14 mouse cellular contexts compared by ENCODE assay signal in the genomic region with DNA sequence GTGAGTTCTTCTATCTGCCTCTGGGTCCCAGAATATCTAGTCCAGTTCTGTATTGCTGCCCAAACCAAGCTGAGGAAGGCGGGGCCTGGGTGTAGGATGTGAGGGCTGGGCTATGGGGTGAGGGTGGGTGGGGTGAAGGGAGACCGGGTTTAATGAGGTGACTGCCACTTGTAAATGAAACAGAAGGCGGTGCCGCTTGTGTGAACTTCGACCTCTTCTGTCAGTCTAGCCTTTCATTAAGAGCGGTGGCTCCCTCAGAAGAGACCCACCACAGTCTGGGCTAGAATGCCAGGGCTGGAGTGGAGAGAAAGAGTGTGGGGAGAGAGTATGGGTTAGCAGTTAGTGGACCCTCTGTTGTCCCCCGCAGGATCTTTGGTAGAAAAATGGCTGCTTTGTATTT. TPM values are rescaled to one million over a fixed set of nuclear protein-coding genes. Genes with fewer than 3 reads are reported as not detected.
A peak's percentile ranks its signal among the peaks of the same experiment; 100 is the strongest.
DNase-seq lines count a peak whose midpoint lies in the region; ATAC-seq and TF ChIP-seq lines count a peak whose summit lies in the region.
"Had no signal": no experiment of that assay in that cellular context is flagged by ENCODE, and none has a peak within 500 bp of the region (broad histone marks: within the 10 kb centered on the region; RNA-seq: fewer than 3 reads in every experiment).

No protein-coding gene starts in this region.

- no peak overlapping the region for H3K27ac ChIP-seq in kidney, embryonic 16.5 days (ENCODE audit: low read length)
- H3K27ac ChIP-seq in kidney, adult 2 months (ENCODE audit: insufficient read depth, low read depth, low read length), result no peak overlapping the region
- H3K27ac ChIP-seq in embryonic facial prominence, embryonic 10.5 days (replicated peaks), result no peak overlapping the region
- 0 out of 2 replicates have a peak overlapping the region, but pooled peaks have one; percentile 27 for H3K27ac ChIP-seq in intestine, embryonic 15.5 days
- no peak overlapping the region for H3K27ac ChIP-seq in stomach, embryonic 16.5 days (ENCODE audit: low read length)
- no peak overlapping the region for H3K27ac ChIP-seq in gastrocnemius, adult 2 months
- H3K27ac ChIP-seq: liver, embryonic 12.5 days had no signal

- no peaks in the 10 kb centered on the region for H3K36me3 ChIP-seq in kidney, embryonic 16.5 days (ENCODE audit: insufficient read depth, low read length)
- H3K36me3 ChIP-seq in kidney, adult 2 months (ENCODE audit: control insufficient read depth, insufficient read depth, low read length), result no peaks in the 10 kb centered on the region
- no peaks in the 10 kb centered on the region for H3K36me3 ChIP-seq in embryonic facial prominence, embryonic 10.5 days (replicated peaks)
- no peaks in the 10 kb centered on the region for H3K36me3 ChIP-seq in intestine, embryonic 15.5 days
- H3K36me3 ChIP-seq in stomach, embryonic 16.5 days (ENCODE audit: control insufficient read depth, insufficient read depth, low read length), result no peaks in the 10 kb centered on the region
- H3K36me3 ChIP-seq: liver, embryonic 12.5 days had no signal

- no peak for TF ChIP-seq POLR2A in kidney, adult 2 months (IDR thresholded peaks at IDR 0.05; ENCODE audit: low read depth, low read length)

- no peak for TF ChIP-seq CTCF in kidney, adult 2 months (conservative IDR thresholded peaks at IDR 0.05; ENCODE audit: insufficient read depth, insufficient read length, low read depth, low read length)
- TF ChIP-seq CTCF in gastrocnemius, adult 2 months (IDR thresholded peaks at IDR 0.05), result no peak

- H3K9ac ChIP-seq in kidney, embryonic 16.5 days (replicated peaks; ENCODE audit: low read length), result no peak overlapping the region
- H3K9ac ChIP-seq in intestine, embryonic 15.5 days, result no peak overlapping the region
- H3K9ac ChIP-seq in stomach, embryonic 16.5 days (ENCODE audit: low read length), result no peak overlapping the region
- H3K9ac ChIP-seq: liver, embryonic 12.5 days had no signal

- no peak overlapping the region for H3K4me2 ChIP-seq in kidney, embryonic 16.5 days (replicated peaks; ENCODE audit: low read depth, low read length)
- H3K4me2 ChIP-seq in intestine, embryonic 15.5 days (replicated peaks), result peak overlapping the region; percentile 22; the same call in 1 of the 2 replicates
- no peak overlapping the region for H3K4me2 ChIP-seq in stomach, embryonic 16.5 days (ENCODE audit: low read depth, low read length)
- H3K4me2 ChIP-seq: liver, embryonic 12.5 days had no signal

- no peak for DNase-seq in kidney, adult 2 months
- peak; percentile 46 for DNase-seq in embryonic facial prominence, embryonic 10.5 days (ENCODE audit: low spot score)
- no peak for DNase-seq in gastrocnemius, adult 2 months
- DNase-seq: adrenal gland, adult 2 months; cerebellum, postnatal 36 days; gastrocnemius, postnatal 10 days; lung, postnatal 36 days; right cerebral cortex, postnatal 25 days had no signal

- H3K4me3 ChIP-seq in kidney, embryonic 16.5 days (ENCODE audit: low read length), result no peak overlapping the region
- H3K4me3 ChIP-seq in kidney, adult 2 months (ENCODE audit: insufficient read depth, low read depth, low read length), result no peak overlapping the region
- no peak overlapping the region for H3K4me3 ChIP-seq in embryonic facial prominence, embryonic 10.5 days
- no peak overlapping the region for H3K4me3 ChIP-seq in intestine, embryonic 15.5 days (replicated peaks)
- H3K4me3 ChIP-seq in stomach, embryonic 16.5 days (replicated peaks; ENCODE audit: low read length), result no peak overlapping the region
- H3K4me3 ChIP-seq in gastrocnemius, adult 2 months, result no peak overlapping the region
- H3K4me3 ChIP-seq: liver, embryonic 12.5 days had no signal

- 25% methylated on average over 7 of the region's 7 CpGs for WGBS in kidney, embryonic 16.5 days
- 40% methylated on average over 7 of the region's 7 CpGs for WGBS in kidney, adult 2 months
- WGBS in embryonic facial prominence, embryonic 10.5 days, result 23% methylated on average over 7 of the region's 7 CpGs
- WGBS in intestine, embryonic 15.5 days, result 33% methylated on average over 7 of the region's 7 CpGs
- WGBS in stomach, embryonic 16.5 days, result 35% methylated on average over 7 of the region's 7 CpGs

- peak; percentile 67 for ATAC-seq in kidney, embryonic 16.5 days (ENCODE audit: low FRiP score, low TSS enrichment)
- peak; percentile 83 for ATAC-seq in intestine, embryonic 15.5 days
- ATAC-seq in stomach, embryonic 16.5 days (ENCODE audit: insufficient read depth, low FRiP score), result peak; percentile 47; the same call in 1 of the 2 replicates
- no peak for ATAC-seq in frontal cortex, adult (ENCODE audit: low TSS enrichment)
- ATAC-seq: liver, embryonic 12.5 days had no signal

- H3K9me3 ChIP-seq in kidney, embryonic 16.5 days (ENCODE audit: low read length), result no peaks in the 10 kb centered on the region
- H3K9me3 ChIP-seq in embryonic facial prominence, embryonic 10.5 days, result no peaks in the 10 kb centered on the region
- H3K9me3 ChIP-seq in intestine, embryonic 15.5 days, result no peaks in the 10 kb centered on the region
- H3K9me3 ChIP-seq in stomach, embryonic 16.5 days (replicated peaks; ENCODE audit: control insufficient read depth, low read length), result no peaks in the 10 kb centered on the region
- H3K9me3 ChIP-seq: liver, embryonic 12.5 days had no signal

- H3K4me1 ChIP-seq in kidney, embryonic 16.5 days (ENCODE audit: insufficient read depth, low read length), result no peaks in the 10 kb centered on the region
- no peaks in the 10 kb centered on the region for H3K4me1 ChIP-seq in kidney, adult 2 months (ENCODE audit: control insufficient read depth, insufficient read depth, low read length)
- peaks cover 54% of the 10 kb centered on the region for H3K4me1 ChIP-seq in embryonic facial prominence, embryonic 10.5 days
- H3K4me1 ChIP-seq in intestine, embryonic 15.5 days (replicated peaks), result 0 out of 2 replicates have a peak, but pooled peaks cover 2% of the 10 kb centered on the region
- 0 out of 2 replicates have a peak, but pooled peaks cover 2% of the 10 kb centered on the region for H3K4me1 ChIP-seq in stomach, embryonic 16.5 days (ENCODE audit: control insufficient read depth, insufficient read depth, low read length)

- no peaks in the 10 kb centered on the region; the same call in 1 of the 2 replicates for H3K27me3 ChIP-seq in kidney, embryonic 16.5 days (ENCODE audit: insufficient read depth, low read length)
- no peaks in the 10 kb centered on the region for H3K27me3 ChIP-seq in kidney, adult 2 months (replicated peaks; ENCODE audit: control insufficient read depth, insufficient read depth, low read length)
- H3K27me3 ChIP-seq in embryonic facial prominence, embryonic 10.5 days (replicated peaks; ENCODE audit: low read depth, poor library complexity, severe bottlenecking), result peaks cover 74% of the 10 kb centered on the region
- no peaks in the 10 kb centered on the region for H3K27me3 ChIP-seq in intestine, embryonic 15.5 days (replicated peaks)
- H3K27me3 ChIP-seq in stomach, embryonic 16.5 days (ENCODE audit: control insufficient read depth, insufficient read depth, low read length), result no peaks in the 10 kb centered on the region
- H3K27me3 ChIP-seq: CH12.LX; liver, embryonic 12.5 days had no signal

- intact Hi-C loops in gastrocnemius, adult 2 months (cut with DNase I), result no loop called here

RNA-seq across cellular contexts. Expression of gene Rpusd4, which starts 22.3 kb away (rescaled TPM):
- 33.5 and 33.7 TPM in 2 replicates for polyA plus RNA-seq in kidney, embryonic 16.5 days (2015; fragmentation: Nextera tagmentation; extraction: Ambion mirVana)
- polyA plus RNA-seq in kidney, adult 2 months (2012; rRNA removed), result 10.1 and 10.7 TPM in 2 replicates
- polyA plus RNA-seq in embryonic facial prominence, embryonic 10.5 days (2016; fragmentation: Nextera tagmentation; extraction: Ambion mirVana), result 35.4 and 35.9 TPM in 2 replicates
- polyA plus RNA-seq in intestine, embryonic 15.5 days (2015; fragmentation: Nextera tagmentation; extraction: Ambion mirVana), result 31.0 and 33.8 TPM in 2 replicates
- polyA plus RNA-seq in stomach, embryonic 16.5 days (2015; fragmentation: Nextera tagmentation; extraction: Ambion mirVana), result 24.5 and 25.8 TPM in 2 replicates
- total RNA-seq in gastrocnemius, adult 2 months (2021), result 1 to 10 TPM; 6.8 to 7.5 TPM

RNA-seq across cellular contexts. Expression of gene Fam118b, which starts 22.4 kb away (rescaled TPM):
- 36.3 and 39.8 TPM in 2 replicates for polyA plus RNA-seq in kidney, embryonic 16.5 days (2015; fragmentation: Nextera tagmentation; extraction: Ambion mirVana)
- 9.8 and 11.4 TPM in 2 replicates for polyA plus RNA-seq in kidney, adult 2 months (2012; rRNA removed)
- 63.4 and 66.4 TPM in 2 replicates for polyA plus RNA-seq in embryonic facial prominence, embryonic 10.5 days (2016; fragmentation: Nextera tagmentation; extraction: Ambion mirVana)
- 52.7 and 52.8 TPM in 2 replicates for polyA plus RNA-seq in intestine, embryonic 15.5 days (2015; fragmentation: Nextera tagmentation; extraction: Ambion mirVana)
- polyA plus RNA-seq in stomach, embryonic 16.5 days (2015; fragmentation: Nextera tagmentation; extraction: Ambion mirVana), result 32.5 and 34.1 TPM in 2 replicates
- 10 to 100 TPM; 24.3 to 29.8 TPM for total RNA-seq in gastrocnemius, adult 2 months (2021)
